Mouse (Mus musculus): ENCODE measurements around the gene Pdk2. TPM values are rescaled to one million over a fixed set of nuclear protein-coding genes. Genes with fewer than 3 reads are reported as not detected.

Gene Pdk2
- polyA plus RNA-seq, 1 experiment = 9.4 TPM

DNA sequence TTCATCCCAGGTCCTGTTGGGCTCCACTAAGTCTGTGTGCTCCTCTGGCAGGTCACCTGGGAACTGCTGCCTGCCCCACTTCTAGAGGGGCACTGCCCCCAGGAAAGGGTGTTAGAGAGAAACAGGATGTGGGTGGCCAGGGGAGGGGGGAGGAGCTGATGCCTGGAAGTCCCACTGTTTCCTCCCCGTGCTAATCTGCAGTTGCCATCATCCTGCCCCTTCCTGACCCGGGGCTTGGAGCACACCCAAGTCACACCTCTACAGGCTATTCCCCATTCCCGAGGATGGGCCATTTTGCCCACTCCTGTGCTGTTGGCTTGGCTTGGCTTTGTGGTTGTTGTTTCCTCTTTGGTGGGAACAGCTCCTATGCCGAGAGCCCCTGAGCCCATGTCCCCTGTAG is 40.6 kb downstream of the Pdk2 start:
- Histone ChIP-seq H3K27me3 (ENCODE audit: control insufficient read depth, insufficient read depth, low read length, poor library complexity, severe bottlenecking) (no peaks in the 10 kb centered on the region), H3K36me3 (ENCODE audit: control insufficient read depth, insufficient read depth, low read length, poor library complexity, severe bottlenecking) (no peaks in the 10 kb centered on the region), H3K4me1 (ENCODE audit: control insufficient read depth, insufficient read depth, low read length) (no peaks in the 10 kb centered on the region), H3K9me3 (replicated peaks; ENCODE audit: control insufficient read depth, insufficient read depth, low read length, poor library complexity, severe bottlenecking) (no peaks in the 10 kb centered on the region), H3K4me3 (ENCODE audit: low read depth, low read length) (no peak overlapping the region), H3K9ac (ENCODE audit: low read depth, poor library complexity, severe bottlenecking) (no peak overlapping the region), H3K27ac (ENCODE audit: insufficient read depth, low read length) (no peak overlapping the region)
- TF ChIP-seq POLR2A (IDR thresholded peaks at IDR 0.05; ENCODE audit: insufficient read depth, low read length) (no peak), EP300 (IDR thresholded peaks at IDR 0.05; ENCODE audit: insufficient read depth, low read depth, low read length) (no peak), CTCF (IDR thresholded peaks at IDR 0.05; ENCODE audit: low read depth, low read length) (no peak)

DNA sequence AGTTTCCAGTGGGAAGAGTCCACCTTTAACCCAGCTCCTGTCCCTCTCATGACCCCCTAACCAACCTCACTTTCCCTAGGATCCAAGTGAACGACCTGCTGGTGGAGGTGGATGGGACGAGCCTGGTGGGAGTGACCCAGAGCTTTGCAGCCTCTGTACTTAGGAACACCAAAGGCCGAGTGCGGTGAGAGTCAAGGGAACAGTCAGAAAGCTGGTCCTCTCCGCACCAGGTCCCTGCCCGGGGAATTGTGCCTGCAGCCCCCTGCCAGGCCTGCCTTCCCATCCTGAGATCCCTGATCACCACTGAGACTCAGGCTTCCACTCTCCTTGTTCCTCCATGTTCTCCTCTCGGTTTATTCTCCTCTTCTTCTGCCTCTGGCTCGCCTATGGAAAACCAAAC is 41.0 kb downstream of the Pdk2 start:
- H3K27me3 ChIP-seq (ENCODE audit: control insufficient read depth, insufficient read depth, low read length, poor library complexity, severe bottlenecking) = no peaks in the 10 kb centered on the region
- no peaks in the 10 kb centered on the region for H3K9me3 ChIP-seq (replicated peaks; ENCODE audit: control insufficient read depth, insufficient read depth, low read length, poor library complexity, severe bottlenecking)
- H3K4me1 ChIP-seq (ENCODE audit: control insufficient read depth, insufficient read depth, low read length) = no peaks in the 10 kb centered on the region
- no peaks in the 10 kb centered on the region for H3K36me3 ChIP-seq (ENCODE audit: control insufficient read depth, insufficient read depth, low read length, poor library complexity, severe bottlenecking)
- no peak overlapping the region for H3K4me3 ChIP-seq (ENCODE audit: low read depth, low read length)
- no peak overlapping the region for H3K27ac ChIP-seq (ENCODE audit: insufficient read depth, low read length)
- H3K9ac ChIP-seq (ENCODE audit: low read depth, poor library complexity, severe bottlenecking) = no peak overlapping the region
- no peak for TF ChIP-seq CTCF (IDR thresholded peaks at IDR 0.05; ENCODE audit: low read depth, low read length)
- no peak for TF ChIP-seq EP300 (IDR thresholded peaks at IDR 0.05; ENCODE audit: insufficient read depth, low read depth, low read length)
- no peak for TF ChIP-seq POLR2A (IDR thresholded peaks at IDR 0.05; ENCODE audit: insufficient read depth, low read length)

GRCm38 (mm10) chr11:94998041-94998531 is 43.1 kb downstream of the Pdk2 start:
- H3K36me3 ChIP-seq (ENCODE audit: control insufficient read depth, insufficient read depth, low read length, poor library complexity, severe bottlenecking) = no peaks in the 10 kb centered on the region

DNA sequence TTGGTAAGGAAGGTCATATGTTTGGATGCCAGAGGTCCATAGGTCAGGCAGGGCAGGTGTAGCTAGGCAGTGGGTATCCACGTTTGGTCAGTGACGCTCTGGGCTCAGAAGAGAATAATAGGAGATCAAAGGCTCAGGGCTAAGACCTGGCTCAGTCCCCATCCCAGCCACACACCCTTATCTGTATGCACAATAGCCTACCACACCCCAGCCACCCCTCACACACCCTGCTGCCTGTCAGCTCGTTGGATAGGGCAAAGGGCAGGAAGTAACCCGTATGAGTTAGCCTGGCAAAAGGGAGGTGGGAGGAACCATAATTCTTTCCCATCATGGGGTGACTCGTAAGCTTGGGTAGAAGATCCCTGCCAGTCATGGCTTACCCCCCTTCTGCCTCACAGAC is 43.6 kb downstream of the Pdk2 start:
- H3K9me3 ChIP-seq (replicated peaks; ENCODE audit: control insufficient read depth, insufficient read depth, low read length, poor library complexity, severe bottlenecking) = no peaks in the 10 kb centered on the region
- H3K27me3 ChIP-seq (ENCODE audit: control insufficient read depth, insufficient read depth, low read length, poor library complexity, severe bottlenecking) = no peaks in the 10 kb centered on the region
- no peaks in the 10 kb centered on the region for H3K36me3 ChIP-seq (ENCODE audit: control insufficient read depth, insufficient read depth, low read length, poor library complexity, severe bottlenecking)
- no peak for TF ChIP-seq POLR2A (IDR thresholded peaks at IDR 0.05; ENCODE audit: insufficient read depth, low read length)
- TF ChIP-seq EP300 (IDR thresholded peaks at IDR 0.05; ENCODE audit: insufficient read depth, low read depth, low read length) = no peak
- no peak for TF ChIP-seq CTCF (IDR thresholded peaks at IDR 0.05; ENCODE audit: low read depth, low read length)
- no peak overlapping the region for H3K27ac ChIP-seq (ENCODE audit: insufficient read depth, low read length)
- no peaks in the 10 kb centered on the region for H3K4me1 ChIP-seq (ENCODE audit: control insufficient read depth, insufficient read depth, low read length)
- no peak overlapping the region for H3K4me3 ChIP-seq (ENCODE audit: low read depth, low read length)
- no peak overlapping the region for H3K9ac ChIP-seq (ENCODE audit: low read depth, poor library complexity, severe bottlenecking)

More at GRCm38 (mm10) chr11:94998041-94998531, 43.1 kb downstream of the Pdk2 start:
- no peaks in the 10 kb centered on the region for H3K9me3 ChIP-seq (replicated peaks; ENCODE audit: control insufficient read depth, insufficient read depth, low read length, poor library complexity, severe bottlenecking)
- no peaks in the 10 kb centered on the region for H3K4me1 ChIP-seq (ENCODE audit: control insufficient read depth, insufficient read depth, low read length)
- no peak overlapping the region for H3K9ac ChIP-seq (ENCODE audit: low read depth, poor library complexity, severe bottlenecking)
- H3K27ac ChIP-seq (ENCODE audit: insufficient read depth, low read length) = no peak overlapping the region
- TF ChIP-seq POLR2A (IDR thresholded peaks at IDR 0.05; ENCODE audit: insufficient read depth, low read length) = no peak
- TF ChIP-seq EP300 (IDR thresholded peaks at IDR 0.05; ENCODE audit: insufficient read depth, low read depth, low read length) = no peak
- no peak for TF ChIP-seq CTCF (IDR thresholded peaks at IDR 0.05; ENCODE audit: low read depth, low read length)
- no peak overlapping the region for H3K4me3 ChIP-seq (ENCODE audit: low read depth, low read length)
- no peaks in the 10 kb centered on the region for H3K27me3 ChIP-seq (ENCODE audit: control insufficient read depth, insufficient read depth, low read length, poor library complexity, severe bottlenecking)

DNA sequence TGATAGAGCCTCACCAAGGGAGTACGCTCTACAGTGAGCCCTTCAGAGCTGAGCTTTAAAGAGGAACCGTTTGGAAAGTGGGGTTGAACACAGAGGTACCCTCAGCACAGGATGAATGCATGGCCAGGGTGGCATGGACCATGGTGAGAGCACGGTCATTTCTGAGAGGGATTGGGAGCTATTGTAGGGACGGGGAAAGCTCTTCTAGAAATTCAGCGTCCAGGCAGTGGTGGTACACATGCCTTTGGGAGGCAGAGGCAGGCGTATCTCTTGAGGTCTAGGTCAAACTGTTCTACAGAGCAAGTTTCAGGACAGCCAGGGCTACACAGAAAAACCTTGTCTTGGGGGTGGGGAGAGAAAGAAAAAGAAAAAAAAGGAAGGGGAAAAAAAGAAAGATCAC is 44.2 kb downstream of the Pdk2 start:
- H3K36me3 ChIP-seq (ENCODE audit: control insufficient read depth, insufficient read depth, low read length, poor library complexity, severe bottlenecking) = no peaks in the 10 kb centered on the region
- H3K9me3 ChIP-seq (replicated peaks; ENCODE audit: control insufficient read depth, insufficient read depth, low read length, poor library complexity, severe bottlenecking) = no peaks in the 10 kb centered on the region
- TF ChIP-seq CTCF (IDR thresholded peaks at IDR 0.05; ENCODE audit: low read depth, low read length) = no peak
- TF ChIP-seq POLR2A (IDR thresholded peaks at IDR 0.05; ENCODE audit: insufficient read depth, low read length) = no peak
- TF ChIP-seq EP300 (IDR thresholded peaks at IDR 0.05; ENCODE audit: insufficient read depth, low read depth, low read length) = no peak
- no peak overlapping the region for H3K27ac ChIP-seq (ENCODE audit: insufficient read depth, low read length)
- H3K4me3 ChIP-seq (ENCODE audit: low read depth, low read length) = no peak overlapping the region
- H3K9ac ChIP-seq (ENCODE audit: low read depth, poor library complexity, severe bottlenecking) = no peak overlapping the region
- no peaks in the 10 kb centered on the region for H3K4me1 ChIP-seq (ENCODE audit: control insufficient read depth, insufficient read depth, low read length)
- peaks cover 1% of the 10 kb centered on the region; the same call in 1 of the 2 replicates for H3K27me3 ChIP-seq (ENCODE audit: control insufficient read depth, insufficient read depth, low read length, poor library complexity, severe bottlenecking)

DNA sequence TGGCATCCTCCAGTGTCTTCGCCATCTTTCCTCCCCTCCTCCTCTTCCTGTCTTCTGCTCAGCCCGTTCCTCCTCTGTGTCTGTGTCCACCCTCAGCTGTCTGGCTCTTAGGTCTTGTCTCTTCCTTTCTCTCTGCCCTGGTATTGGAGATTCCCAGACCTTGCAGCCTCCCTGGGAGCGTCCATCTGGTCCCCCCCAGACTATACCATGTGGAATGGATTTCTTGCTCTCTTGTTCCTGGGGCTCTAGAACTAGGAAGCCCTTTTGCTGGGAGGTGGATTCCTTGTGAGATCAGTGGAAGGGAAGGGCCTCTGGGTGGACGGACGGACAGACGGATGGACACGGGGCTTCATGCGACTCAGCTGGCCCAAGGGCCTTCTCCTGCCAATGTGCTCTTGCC is 45.1 kb downstream of the Pdk2 start:
- no peaks in the 10 kb centered on the region for H3K4me1 ChIP-seq (ENCODE audit: control insufficient read depth, insufficient read depth, low read length)
- no peaks in the 10 kb centered on the region for H3K9me3 ChIP-seq (replicated peaks; ENCODE audit: control insufficient read depth, insufficient read depth, low read length, poor library complexity, severe bottlenecking)
- peaks cover 3% of the 10 kb centered on the region; the same call in 1 of the 2 replicates for H3K27me3 ChIP-seq (ENCODE audit: control insufficient read depth, insufficient read depth, low read length, poor library complexity, severe bottlenecking)
- no peaks in the 10 kb centered on the region for H3K36me3 ChIP-seq (ENCODE audit: control insufficient read depth, insufficient read depth, low read length, poor library complexity, severe bottlenecking)
- TF ChIP-seq EP300 (IDR thresholded peaks at IDR 0.05; ENCODE audit: insufficient read depth, low read depth, low read length) (no peak), CTCF (IDR thresholded peaks at IDR 0.05; ENCODE audit: low read depth, low read length) (no peak), POLR2A (IDR thresholded peaks at IDR 0.05; ENCODE audit: insufficient read depth, low read length) (no peak)
- no peak overlapping the region for H3K9ac ChIP-seq (ENCODE audit: low read depth, poor library complexity, severe bottlenecking)
- no peak overlapping the region for H3K4me3 ChIP-seq (ENCODE audit: low read depth, low read length)
- no peak overlapping the region for H3K27ac ChIP-seq (ENCODE audit: insufficient read depth, low read length)
